11 mouse cellular contexts compared by ENCODE assay signal in the genomic region with DNA sequence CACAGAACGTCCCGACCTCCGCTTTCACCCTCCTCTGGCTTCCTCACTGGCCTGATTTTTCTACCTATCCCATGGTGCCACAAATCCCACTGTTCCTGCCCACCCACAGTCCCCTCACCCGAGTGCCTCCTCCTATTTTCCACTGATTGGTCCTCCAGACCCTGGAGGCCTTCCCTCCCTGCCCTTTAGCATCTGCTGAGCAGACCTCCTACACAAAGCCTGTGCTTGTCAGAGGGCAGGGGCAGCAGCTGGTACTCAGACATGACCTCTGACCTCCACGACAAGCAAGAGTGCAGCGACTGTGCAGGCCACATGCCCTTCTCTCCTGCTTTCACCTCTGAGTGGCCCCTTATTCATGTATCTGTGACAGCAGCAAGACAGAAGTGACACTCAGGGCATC.
DNase-seq lines count a peak whose midpoint lies in the region; ATAC-seq lines count a peak whose summit lies in the region.
"Had no signal": no experiment of that assay in that cellular context is flagged by ENCODE, and none has a peak within 500 bp of the region (broad histone marks: within the 10 kb centered on the region; RNA-seq: fewer than 3 reads in every experiment).

No protein-coding gene starts in this region.

- H3K9me3 ChIP-seq in heart, embryonic 10.5 days, result no peaks in the 10 kb centered on the region
- no peaks in the 10 kb centered on the region for H3K9me3 ChIP-seq in neural tube, embryonic 15.5 days (replicated peaks)
- no peaks in the 10 kb centered on the region for H3K9me3 ChIP-seq in midbrain, embryonic 12.5 days
- H3K9me3 ChIP-seq: liver, embryonic 15.5 days had no signal

- H3K4me1 ChIP-seq in heart, embryonic 10.5 days, result peaks cover 70% of the 10 kb centered on the region
- peaks cover 21% of the 10 kb centered on the region for H3K4me1 ChIP-seq in neural tube, embryonic 15.5 days
- peaks cover 37% of the 10 kb centered on the region for H3K4me1 ChIP-seq in midbrain, embryonic 12.5 days
- H3K4me1 ChIP-seq: liver, embryonic 15.5 days had no signal

- H3K4me3 ChIP-seq in heart, embryonic 10.5 days, result no peak overlapping the region; the same call in 1 of the 2 replicates
- H3K4me3 ChIP-seq in neural tube, embryonic 15.5 days (replicated peaks), result no peak overlapping the region
- no peak overlapping the region for H3K4me3 ChIP-seq in midbrain, embryonic 12.5 days
- H3K4me3 ChIP-seq: liver, embryonic 15.5 days had no signal

- peaks cover 19% of the 10 kb centered on the region for H3K36me3 ChIP-seq in heart, embryonic 10.5 days
- no peaks in the 10 kb centered on the region for H3K36me3 ChIP-seq in neural tube, embryonic 15.5 days
- H3K36me3 ChIP-seq in midbrain, embryonic 12.5 days, result no peaks in the 10 kb centered on the region
- H3K36me3 ChIP-seq: liver, embryonic 15.5 days had no signal

- ATAC-seq in neural tube, embryonic 15.5 days (ENCODE audit: low FRiP score), result no peak
- ATAC-seq in midbrain, embryonic 12.5 days (ENCODE audit: low FRiP score, low read depth), result peak; percentile 39; the same call in 1 of the 2 replicates
- ATAC-seq: Patski had no signal

- no peaks in the 10 kb centered on the region for H3K27me3 ChIP-seq in heart, embryonic 10.5 days (ENCODE audit: insufficient read depth, poor library complexity, severe bottlenecking)
- no peaks in the 10 kb centered on the region for H3K27me3 ChIP-seq in neural tube, embryonic 15.5 days (replicated peaks)
- peaks cover 3% of the 10 kb centered on the region; the same call in 1 of the 2 replicates for H3K27me3 ChIP-seq in midbrain, embryonic 12.5 days
- H3K27me3 ChIP-seq: liver, embryonic 15.5 days; Patski had no signal

- WGBS in heart, embryonic 10.5 days, result 35% methylated on average over 6 of the region's 6 CpGs
- WGBS in neural tube, embryonic 15.5 days, result 33% methylated on average over 6 of the region's 6 CpGs
- 22% methylated on average over 6 of the region's 6 CpGs for whole genome bisulfite sequencing in midbrain, embryonic 12.5 days

- H3K9ac ChIP-seq in neural tube, embryonic 15.5 days (replicated peaks), result no peak overlapping the region
- H3K9ac ChIP-seq in midbrain, embryonic 12.5 days (replicated peaks), result no peak overlapping the region
- H3K9ac ChIP-seq: liver, embryonic 15.5 days had no signal

- H3K27ac ChIP-seq in heart, embryonic 10.5 days, result peak overlapping the region; percentile 84
- H3K27ac ChIP-seq in neural tube, embryonic 15.5 days (replicated peaks), result no peak overlapping the region
- H3K27ac ChIP-seq in midbrain, embryonic 12.5 days (replicated peaks), result peak overlapping the region; percentile 31; the same call in 1 of the 2 replicates
- H3K27ac ChIP-seq: liver, embryonic 15.5 days had no signal

- no peak overlapping the region for H3K4me2 ChIP-seq in neural tube, embryonic 15.5 days
- H3K4me2 ChIP-seq in midbrain, embryonic 12.5 days (replicated peaks), result no peak overlapping the region
- H3K4me2 ChIP-seq: liver, embryonic 15.5 days had no signal

- DNase-seq in heart, embryonic 10.5 days (ENCODE audit: low spot score), result no peak
- no peak for DNase-seq in heart, adult 8-10 months (ENCODE audit: low spot score)
- peak; percentile 85 for DNase-seq in neural tube, embryonic 10.5 days (ENCODE audit: extremely low spot score, low spot score)
- no peak for DNase-seq in frontal cortex, postnatal 10 days (ENCODE audit: low spot score in 2 of 2)
- no peak for DNase-seq in urinary bladder, postnatal 4 days (ENCODE audit: low spot score in 2 of 2)
- no peak for DNase-seq in kidney, postnatal 10 days
- DNase-seq: layer of hippocampus, adult 9-11 months had no signal
